Mouse (Mus musculus): ENCODE measurements at regions not wholly inside any gene's neighbourhood (a gene's known extent, or its start where the extent isn't known, plus 50 kb on each side); places are given as distances from the start of the nearest gene placed in this dataset.
A peak's percentile ranks its signal among the peaks of the same experiment; 100 is the strongest.

- Histone ChIP-seq H3K27ac (no peak overlapping the region), H3K4me1 (replicated peaks; ENCODE audit: control insufficient read depth, insufficient read depth, low read length) (no peaks in the 10 kb centered on the region), H3K9me3 (ENCODE audit: control insufficient read depth, low read length) (no peaks in the 10 kb centered on the region), H3K4me2 (replicated peaks) (no peak overlapping the region), H3K4me3 (replicated peaks; ENCODE audit: low read length) (no peak overlapping the region), H3K36me3 (replicated peaks; ENCODE audit: control insufficient read depth, insufficient read depth) (no peaks in the 10 kb centered on the region), H3K9ac (no peak overlapping the region), H3K27me3 (ENCODE audit: control insufficient read depth, insufficient read depth, low read length) (no peaks in the 10 kb centered on the region)
- WGBS = 96% methylated on average over 1 of the region's 1 CpGs
- DNase-seq (ENCODE audit: low spot score) (no peak), ATAC-seq (ENCODE audit: low FRiP score) (no peak)
Measured at GRCm38 (mm10) chr6:36137223-36137622, 250.7 kb upstream of the Chrm2 start.

GRCm38 (mm10) chr6:36147267-36147666 is 240.6 kb upstream of the Chrm2 start:
- Histone ChIP-seq H3K27me3 (ENCODE audit: control insufficient read depth, insufficient read depth, low read length) (no peaks in the 10 kb centered on the region), H3K27ac (no peak overlapping the region), H3K9me3 (ENCODE audit: control insufficient read depth, low read length) (no peaks in the 10 kb centered on the region), H3K4me2 (replicated peaks) (no peak overlapping the region), H3K4me1 (replicated peaks; ENCODE audit: control insufficient read depth, insufficient read depth, low read length) (no peaks in the 10 kb centered on the region), H3K9ac (no peak overlapping the region), H3K36me3 (replicated peaks; ENCODE audit: control insufficient read depth, insufficient read depth) (no peaks in the 10 kb centered on the region), H3K4me3 (replicated peaks; ENCODE audit: low read length) (no peak overlapping the region)
- ATAC-seq (ENCODE audit: low FRiP score) (no peak), DNase-seq (ENCODE audit: low spot score) (no peak)
- WGBS = 88% methylated on average over 1 of the region's 1 CpGs

GRCm38 (mm10) chr6:36174514-36174913 is 213.4 kb upstream of the Chrm2 start:
- H3K4me1 ChIP-seq (replicated peaks; ENCODE audit: control insufficient read depth, insufficient read depth, low read length) = no peaks in the 10 kb centered on the region
- ATAC-seq (ENCODE audit: low FRiP score) = no peak

GRCm38 (mm10) chr6:36175112-36175511 is 212.8 kb upstream of the Chrm2 start:
- no peak overlapping the region for H3K4me2 ChIP-seq (replicated peaks)
- H3K27me3 ChIP-seq (ENCODE audit: control insufficient read depth, insufficient read depth, low read length) = no peaks in the 10 kb centered on the region
- H3K9ac ChIP-seq = no peak overlapping the region
- H3K9me3 ChIP-seq (ENCODE audit: control insufficient read depth, low read length) = no peaks in the 10 kb centered on the region
- no peak overlapping the region for H3K27ac ChIP-seq
- H3K36me3 ChIP-seq (replicated peaks; ENCODE audit: control insufficient read depth, insufficient read depth) = no peaks in the 10 kb centered on the region
- ATAC-seq (ENCODE audit: low FRiP score) (no peak), DNase-seq (ENCODE audit: low spot score) (no peak)
- H3K4me1 ChIP-seq (replicated peaks; ENCODE audit: control insufficient read depth, insufficient read depth, low read length) = no peaks in the 10 kb centered on the region
- no peak overlapping the region for H3K4me3 ChIP-seq (replicated peaks; ENCODE audit: low read length)
- WGBS = 87% methylated on average over 3 of the region's 3 CpGs

More at GRCm38 (mm10) chr6:36174514-36174913, 213.4 kb upstream of the Chrm2 start:
- H3K27ac ChIP-seq = no peak overlapping the region
- H3K9me3 ChIP-seq (ENCODE audit: control insufficient read depth, low read length) = no peaks in the 10 kb centered on the region
- no peaks in the 10 kb centered on the region for H3K27me3 ChIP-seq (ENCODE audit: control insufficient read depth, insufficient read depth, low read length)
- H3K4me2 ChIP-seq (replicated peaks) = no peak overlapping the region
- H3K36me3 ChIP-seq (replicated peaks; ENCODE audit: control insufficient read depth, insufficient read depth) = no peaks in the 10 kb centered on the region
- no peak overlapping the region for H3K9ac ChIP-seq
- no peak for DNase-seq (ENCODE audit: low spot score)
- no peak overlapping the region for H3K4me3 ChIP-seq (replicated peaks; ENCODE audit: low read length)

- Histone ChIP-seq H3K27ac (no peak overlapping the region), H3K36me3 (replicated peaks; ENCODE audit: control insufficient read depth, insufficient read depth) (no peaks in the 10 kb centered on the region), H3K27me3 (ENCODE audit: control insufficient read depth, insufficient read depth, low read length) (no peaks in the 10 kb centered on the region), H3K4me3 (replicated peaks; ENCODE audit: low read length) (no peak overlapping the region), H3K9ac (no peak overlapping the region), H3K4me1 (replicated peaks; ENCODE audit: control insufficient read depth, insufficient read depth, low read length) (no peaks in the 10 kb centered on the region), H3K4me2 (replicated peaks) (no peak overlapping the region), H3K9me3 (ENCODE audit: control insufficient read depth, low read length) (no peaks in the 10 kb centered on the region)
- no peak for ATAC-seq (ENCODE audit: low FRiP score)
- WGBS = 93% methylated on average over 3 of the region's 3 CpGs
- DNase-seq (ENCODE audit: low spot score) = no peak
Measured at GRCm38 (mm10) chr6:36179895-36180294, 208.0 kb upstream of the Chrm2 start.

- Histone ChIP-seq H3K27ac (no peak overlapping the region), H3K9me3 (ENCODE audit: control insufficient read depth, low read length) (no peaks in the 10 kb centered on the region), H3K4me2 (replicated peaks) (no peak overlapping the region), H3K36me3 (replicated peaks; ENCODE audit: control insufficient read depth, insufficient read depth) (no peaks in the 10 kb centered on the region), H3K4me1 (replicated peaks; ENCODE audit: control insufficient read depth, insufficient read depth, low read length) (no peaks in the 10 kb centered on the region), H3K27me3 (ENCODE audit: control insufficient read depth, insufficient read depth, low read length) (no peaks in the 10 kb centered on the region), H3K4me3 (replicated peaks; ENCODE audit: low read length) (no peak overlapping the region), H3K9ac (no peak overlapping the region)
- DNase-seq (ENCODE audit: low spot score) = no peak
- WGBS = 69% methylated on average over 1 of the region's 1 CpGs
- ATAC-seq (ENCODE audit: low FRiP score) = no peak
Measured at GRCm38 (mm10) chr6:36182698-36183097, 205.2 kb upstream of the Chrm2 start.

- WGBS = 85% methylated on average over 2 of the region's 2 CpGs
- Histone ChIP-seq H3K27me3 (ENCODE audit: control insufficient read depth, insufficient read depth, low read length) (no peaks in the 10 kb centered on the region), H3K4me2 (replicated peaks) (no peak overlapping the region), H3K9me3 (ENCODE audit: control insufficient read depth, low read length) (no peaks in the 10 kb centered on the region), H3K9ac (no peak overlapping the region), H3K27ac (no peak overlapping the region), H3K36me3 (replicated peaks; ENCODE audit: control insufficient read depth, insufficient read depth) (no peaks in the 10 kb centered on the region), H3K4me1 (replicated peaks; ENCODE audit: control insufficient read depth, insufficient read depth, low read length) (no peaks in the 10 kb centered on the region), H3K4me3 (replicated peaks; ENCODE audit: low read length) (no peak overlapping the region)
- DNase-seq (ENCODE audit: low spot score) (no peak), ATAC-seq (ENCODE audit: low FRiP score) (no peak)
Measured at GRCm38 (mm10) chr6:36206666-36207065, 181.2 kb upstream of the Chrm2 start.

- 82% methylated on average over 4 of the region's 4 CpGs for WGBS
- no peak overlapping the region for H3K27ac ChIP-seq
- H3K9ac ChIP-seq = no peak overlapping the region
- H3K36me3 ChIP-seq (replicated peaks; ENCODE audit: control insufficient read depth, insufficient read depth) = no peaks in the 10 kb centered on the region
- H3K27me3 ChIP-seq (ENCODE audit: control insufficient read depth, insufficient read depth, low read length) = no peaks in the 10 kb centered on the region
- no peaks in the 10 kb centered on the region for H3K4me1 ChIP-seq (replicated peaks; ENCODE audit: control insufficient read depth, insufficient read depth, low read length)
- DNase-seq (ENCODE audit: low spot score) (no peak), ATAC-seq (ENCODE audit: low FRiP score) (no peak)
- H3K9me3 ChIP-seq (ENCODE audit: control insufficient read depth, low read length) = no peaks in the 10 kb centered on the region
- H3K4me3 ChIP-seq (replicated peaks; ENCODE audit: low read length) = no peak overlapping the region
- H3K4me2 ChIP-seq (replicated peaks) = no peak overlapping the region
Measured at GRCm38 (mm10) chr6:36221308-36221707, 166.6 kb upstream of the Chrm2 start.

- H3K36me3 ChIP-seq (replicated peaks; ENCODE audit: control insufficient read depth, insufficient read depth) = no peaks in the 10 kb centered on the region
- DNase-seq (ENCODE audit: low spot score) (no peak), ATAC-seq (ENCODE audit: low FRiP score) (no peak)
- no peak overlapping the region for H3K4me2 ChIP-seq (replicated peaks)
- no peak overlapping the region for H3K9ac ChIP-seq
- H3K4me3 ChIP-seq (replicated peaks; ENCODE audit: low read length) = no peak overlapping the region
- no peaks in the 10 kb centered on the region for H3K9me3 ChIP-seq (ENCODE audit: control insufficient read depth, low read length)
- H3K27ac ChIP-seq = no peak overlapping the region
- H3K27me3 ChIP-seq (ENCODE audit: control insufficient read depth, insufficient read depth, low read length) = no peaks in the 10 kb centered on the region
- H3K4me1 ChIP-seq (replicated peaks; ENCODE audit: control insufficient read depth, insufficient read depth, low read length) = no peaks in the 10 kb centered on the region
- WGBS = 77% methylated on average over 1 of the region's 1 CpGs
Measured at GRCm38 (mm10) chr6:36234438-36234837, 153.4 kb upstream of the Chrm2 start.

GRCm38 (mm10) chr6:36247027-36247426 is 140.9 kb upstream of the Chrm2 start:
- 0 out of 2 replicates have a peak overlapping the region, but pooled peaks have one; percentile 3 for H3K27ac ChIP-seq

More at GRCm38 (mm10) chr6:36247027-36247426, 140.9 kb upstream of the Chrm2 start:
- H3K4me3 ChIP-seq (replicated peaks; ENCODE audit: low read length) = no peak overlapping the region
- no peaks in the 10 kb centered on the region for H3K36me3 ChIP-seq (replicated peaks; ENCODE audit: control insufficient read depth, insufficient read depth)
- no peaks in the 10 kb centered on the region for H3K27me3 ChIP-seq (ENCODE audit: control insufficient read depth, insufficient read depth, low read length)
- 56% methylated on average over 3 of the region's 3 CpGs for WGBS
- no peak overlapping the region for H3K4me2 ChIP-seq (replicated peaks)
- no peaks in the 10 kb centered on the region for H3K9me3 ChIP-seq (ENCODE audit: control insufficient read depth, low read length)
- ATAC-seq (ENCODE audit: low FRiP score) = no peak; the same call in 1 of the 2 replicates
- no peak overlapping the region for H3K9ac ChIP-seq
- H3K4me1 ChIP-seq (replicated peaks; ENCODE audit: control insufficient read depth, insufficient read depth, low read length) = 0 out of 2 replicates have a peak, but pooled peaks cover 5% of the 10 kb centered on the region
- no peak for DNase-seq (ENCODE audit: low spot score)

Measured in hindbrain, embryonic 14.5 days (tissue).